Mouse (Mus musculus) liver, embryonic 16.5 days (tissue): Measurements from ENCODE around the gene Gm960. TPM values are rescaled to one million over a fixed set of nuclear protein-coding genes. Genes with fewer than 3 reads are reported as not detected.

ENCODE experiments used
- ATAC-seq: fragments of 200-750 bp; cut with Nextera tagmentation; 2 replicates; pipeline ENCODE4 v1.8.0; 2017; ENCODE audit warnings: low read depth, mild to moderate bottlenecking, moderate number of reproducible peaks, moderate library complexity
- H3K27ac ChIP-seq: fragments of 300-500 bp; sonication (generic); 2 replicates; pipeline ENCODE4 v1.5.1; 2014; ENCODE audit warnings: mild to moderate bottlenecking, low read length
- H3K27me3 ChIP-seq: fragments of 300-500 bp; sonication (generic); 2 replicates; pipeline ENCODE4 v1.6.1; 2014; ENCODE audit warnings: low read depth, low read length, mixed read lengths; ENCODE audit not compliant: control insufficient read depth, insufficient read depth
- H3K36me3 ChIP-seq: fragments of 300-500 bp; sonication (generic); 2 replicates; pipeline ENCODE4 v1.6.1; 2014; ENCODE audit warnings: mild to moderate bottlenecking; ENCODE audit not compliant: control insufficient read depth, insufficient read depth
- H3K4me1 ChIP-seq: fragments of 300-500 bp; sonication (generic); 2 replicates; pipeline ENCODE4 v1.6.1; 2014; ENCODE audit warnings: low read depth, low read length, mixed read lengths; ENCODE audit not compliant: control insufficient read depth
- H3K4me2 ChIP-seq: fragments of 300-500 bp; sonication (generic); 2 replicates; pipeline ENCODE4 v1.6.1; 2014; ENCODE audit warnings: low read depth, low read length, mixed read lengths
- H3K4me3 ChIP-seq: fragments of 300-500 bp; sonication (generic); 2 replicates; pipeline ENCODE4 v1.5.1; 2014; ENCODE audit warnings: low read depth, mild to moderate bottlenecking, low read length
- H3K9ac ChIP-seq: fragments of 300-500 bp; sonication (generic); 2 replicates; pipeline ENCODE4 v1.6.1; 2014; ENCODE audit warnings: low read depth, low read length
- H3K9me3 ChIP-seq: fragments of 300-500 bp; sonication (generic); replicated peaks from 2 replicates; pipeline ENCODE4 v1.6.1; 2016; ENCODE audit warnings: low read length; ENCODE audit not compliant: control insufficient read depth
- whole genome bisulfite sequencing: fragments of 180-500 bp; shearing (Covaris S2); extraction: QIAGEN DNeasy Blood & Tissue Kit; methylation state at CpG from one replicate; pipeline ENCODE4 v1.1.7; 2014; ENCODE audit not compliant: insufficient replicate concordance; 5-methylcytosine and 5-hydroxymethylcytosine counted together
- polyA plus RNA-seq: library from polyadenylated mRNA; unstranded; fragments of >200 nt; fragmentation: Nextera tagmentation; extraction: Ambion mirVana; gene quantifications from 2 replicates; pipeline ENCODE4 v1.2.1, GENCODE M21; 2015

Gene Gm960
- 0.40 and 0.57 TPM in 2 replicates for polyA plus RNA-seq

DNA sequence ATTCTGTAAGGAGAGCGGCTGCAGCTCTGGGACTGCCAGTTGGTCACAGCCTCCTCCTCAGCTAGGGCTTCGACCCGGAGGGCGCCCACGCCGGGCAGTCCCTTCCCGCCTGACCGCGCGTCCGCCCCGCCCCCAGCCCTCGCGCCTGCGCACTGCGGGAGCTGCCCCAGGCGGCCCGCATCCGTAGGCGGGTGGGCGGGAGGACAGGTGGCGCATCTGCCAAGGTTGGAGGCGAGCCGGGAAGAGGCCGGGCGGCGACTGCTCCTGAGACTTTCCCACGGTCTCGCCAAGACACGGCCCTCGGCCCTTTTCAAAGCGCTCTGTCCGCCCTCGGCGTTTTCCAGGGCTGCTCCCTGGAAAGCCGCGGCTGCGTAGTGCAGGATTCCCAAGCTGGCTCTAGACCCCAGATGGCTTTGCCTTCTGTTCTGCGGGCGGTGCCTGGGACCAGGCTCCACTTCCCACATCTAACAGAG lies at the start of gene Gm960:
Gene Gm960 (minus strand): TSS at position 464 of the 473 bp plus-strand sequence.
- Histone ChIP-seq H3K4me2 (peak within 1 kb of the TSS; percentile 56), H3K36me3 (no peaks in the 10 kb centered on the region), H3K9me3 (no peaks in the 10 kb centered on the region), H3K4me3 (peak within 1 kb of the TSS; percentile 44), H3K27me3 (peaks cover 34% of the 10 kb centered on the region), H3K27ac (no peak within 1 kb of the TSS), H3K4me1 (peaks cover 2% of the 10 kb centered on the region; the same call in 1 of the 2 replicates), H3K9ac (no peak within 1 kb of the TSS)
- 0 out of 2 replicates have a peak, but pooled peaks have one; percentile 21 for ATAC-seq
- WGBS = under 1% methylated on average over 40 of the region's 40 CpGs

- ATAC-seq = no peak
- Histone ChIP-seq H3K27ac (no peak overlapping the region), H3K4me1 (no peaks in the 10 kb centered on the region), H3K27me3 (no peaks in the 10 kb centered on the region), H3K36me3 (no peaks in the 10 kb centered on the region), H3K4me3 (no peak overlapping the region), H3K9me3 (no peaks in the 10 kb centered on the region), H3K4me2 (no peak overlapping the region), H3K9ac (no peak overlapping the region)
- WGBS = 80% methylated on average over 9 of the region's 9 CpGs
Observed at GRCm38 (mm10) chr19:4747631-4748312, 49.3 kb upstream of the Gm960 start.

- H3K4me1 ChIP-seq = no peaks in the 10 kb centered on the region
- 72% methylated on average over 14 of the region's 14 CpGs for WGBS
- H3K4me3 ChIP-seq = no peak overlapping the region
- ATAC-seq = no peak
- H3K36me3 ChIP-seq = no peaks in the 10 kb centered on the region
- no peak overlapping the region for H3K27ac ChIP-seq
- H3K9me3 ChIP-seq = no peaks in the 10 kb centered on the region
- H3K4me2 ChIP-seq = no peak overlapping the region
- H3K27me3 ChIP-seq = no peaks in the 10 kb centered on the region
- no peak overlapping the region for H3K9ac ChIP-seq
Observed at GRCm38 (mm10) chr19:4746611-4747010, 48.1 kb upstream of the Gm960 start.

DNA sequence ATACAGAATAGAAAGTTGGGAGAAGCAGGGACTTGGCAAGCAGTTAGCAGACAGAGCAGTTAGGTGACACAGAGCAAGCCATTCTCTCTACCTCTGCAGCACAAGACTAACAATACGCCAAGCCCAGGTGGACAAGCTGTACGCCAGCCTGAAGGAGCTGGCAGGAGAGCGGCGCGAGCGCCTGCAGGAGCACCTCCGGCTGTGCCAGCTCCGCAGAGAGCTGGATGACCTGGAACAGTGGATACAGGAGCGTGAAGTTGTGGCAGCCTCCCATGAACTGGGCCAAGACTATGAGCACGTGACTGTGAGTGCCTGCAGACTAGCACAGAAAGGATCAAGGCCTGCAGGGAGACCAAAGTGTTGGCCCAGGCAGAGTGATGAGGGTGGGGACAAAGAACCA lies 47.2 kb upstream of the Gm960 start:
- Histone ChIP-seq H3K36me3 (no peaks in the 10 kb centered on the region), H3K4me3 (no peak overlapping the region), H3K9me3 (no peaks in the 10 kb centered on the region), H3K4me1 (no peaks in the 10 kb centered on the region), H3K27me3 (no peaks in the 10 kb centered on the region), H3K4me2 (no peak overlapping the region), H3K27ac (no peak overlapping the region), H3K9ac (no peak overlapping the region)
- ATAC-seq = no peak
- WGBS = 83% methylated on average over 10 of the region's 10 CpGs

DNA sequence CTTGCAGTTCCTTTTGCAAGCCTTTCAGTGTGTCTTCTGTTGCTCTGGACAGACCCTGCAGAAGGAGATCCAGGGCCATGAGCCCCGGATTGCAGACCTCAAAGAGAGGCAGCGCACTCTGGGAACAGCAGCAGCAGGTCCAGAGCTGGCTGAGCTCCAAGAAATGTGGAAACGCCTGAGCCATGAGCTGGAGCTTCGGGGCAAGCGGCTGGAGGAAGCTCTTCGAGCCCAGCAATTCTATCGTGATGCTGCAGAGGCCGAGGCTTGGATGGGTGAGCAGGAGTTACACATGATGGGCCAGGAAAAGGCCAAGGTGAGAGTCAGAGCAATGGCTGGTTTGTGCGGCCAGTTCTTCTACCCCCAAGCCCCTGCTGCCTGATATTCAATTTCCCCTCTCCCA lies 46.6 kb upstream of the Gm960 start:
- H3K4me3 ChIP-seq = no peak overlapping the region
- no peak overlapping the region for H3K9ac ChIP-seq
- no peak overlapping the region for H3K4me2 ChIP-seq
- H3K36me3 ChIP-seq = no peaks in the 10 kb centered on the region
- no peak for ATAC-seq
- 56% methylated on average over 9 of the region's 9 CpGs for WGBS
- H3K27me3 ChIP-seq = no peaks in the 10 kb centered on the region
- H3K9me3 ChIP-seq = no peaks in the 10 kb centered on the region
- H3K4me1 ChIP-seq = no peaks in the 10 kb centered on the region
- H3K27ac ChIP-seq = no peak overlapping the region

DNA sequence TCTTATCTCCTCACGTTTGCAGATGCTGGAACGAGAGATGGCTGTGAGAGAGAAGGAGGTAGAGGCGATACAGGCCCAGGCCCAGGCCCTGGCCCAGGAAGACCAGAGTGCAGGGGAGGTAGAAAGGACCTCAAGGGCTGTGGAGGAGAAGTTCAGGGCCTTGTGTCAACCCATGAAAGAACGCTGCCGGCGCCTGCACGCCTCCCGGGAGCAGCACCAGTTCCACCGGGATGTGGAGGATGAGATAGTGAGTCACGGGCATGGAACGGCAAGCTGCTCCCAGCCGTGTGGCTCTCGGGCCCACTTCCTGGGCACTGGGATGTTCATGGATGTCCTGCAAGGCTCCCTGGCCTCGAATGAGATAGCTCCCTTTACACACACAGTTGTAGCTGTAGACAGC lies 45.6 kb upstream of the Gm960 start:
- Histone ChIP-seq H3K27me3 (no peaks in the 10 kb centered on the region), H3K4me1 (no peaks in the 10 kb centered on the region), H3K9me3 (no peaks in the 10 kb centered on the region), H3K36me3 (no peaks in the 10 kb centered on the region), H3K9ac (no peak overlapping the region), H3K4me2 (no peak overlapping the region), H3K4me3 (no peak overlapping the region), H3K27ac (no peak overlapping the region)
- ATAC-seq = no peak
- 70% methylated on average over 14 of the region's 14 CpGs for WGBS

GRCm38 (mm10) chr19:4743524-4743923 lies 45.1 kb upstream of the Gm960 start:
- H3K36me3 ChIP-seq = no peaks in the 10 kb centered on the region
- H3K4me1 ChIP-seq = no peaks in the 10 kb centered on the region
- H3K9me3 ChIP-seq = no peaks in the 10 kb centered on the region
- H3K27ac ChIP-seq = no peak overlapping the region
- H3K9ac ChIP-seq = no peak overlapping the region
- no peak overlapping the region for H3K4me3 ChIP-seq
- no peaks in the 10 kb centered on the region for H3K27me3 ChIP-seq
- no peak for ATAC-seq
- no peak overlapping the region for H3K4me2 ChIP-seq
- WGBS = 36% methylated on average over 5 of the region's 5 CpGs

- H3K27me3 ChIP-seq = no peaks in the 10 kb centered on the region
- 67% methylated on average over 6 of the region's 6 CpGs for WGBS
- no peaks in the 10 kb centered on the region for H3K4me1 ChIP-seq
- H3K27ac ChIP-seq = no peak overlapping the region
- no peak for ATAC-seq
- H3K9ac ChIP-seq = no peak overlapping the region
- no peak overlapping the region for H3K4me2 ChIP-seq
- no peaks in the 10 kb centered on the region for H3K9me3 ChIP-seq
- H3K36me3 ChIP-seq = no peaks in the 10 kb centered on the region
- no peak overlapping the region for H3K4me3 ChIP-seq
Observed at GRCm38 (mm10) chr19:4742229-4742628, 43.8 kb upstream of the Gm960 start.

DNA sequence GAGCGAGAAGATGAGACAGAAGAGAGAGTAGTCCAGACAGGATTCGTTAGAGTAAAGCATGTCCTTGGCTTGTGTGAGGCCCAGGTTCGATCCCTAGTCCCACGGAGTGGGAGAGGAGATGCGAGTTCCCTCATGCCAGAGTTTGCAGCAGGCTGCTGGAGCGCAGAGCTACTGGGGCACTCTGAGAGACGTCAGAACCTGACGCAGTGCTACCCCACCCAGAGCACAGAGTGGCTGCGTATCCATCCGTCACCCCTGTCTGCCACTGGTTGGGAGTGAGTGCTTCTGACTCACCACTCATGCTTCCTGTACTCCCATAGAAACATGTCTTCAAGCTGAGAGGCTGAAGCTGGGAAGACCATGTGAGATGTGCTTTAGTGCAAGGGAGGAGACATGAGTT lies 43.0 kb upstream of the Gm960 start:
- Histone ChIP-seq H3K36me3 (no peaks in the 10 kb centered on the region), H3K27me3 (no peaks in the 10 kb centered on the region), H3K4me2 (no peak overlapping the region), H3K4me3 (no peak overlapping the region), H3K4me1 (no peaks in the 10 kb centered on the region), H3K27ac (no peak overlapping the region), H3K9me3 (no peaks in the 10 kb centered on the region), H3K9ac (no peak overlapping the region)
- ATAC-seq = no peak
- WGBS = 65% methylated on average over 10 of the region's 10 CpGs
